Mouse (Mus musculus) gastrocnemius, postnatal 14 days (tissue): ENCODE measurements at regions not wholly inside any gene's neighbourhood (a gene's known extent, or its start where the extent isn't known, plus 50 kb on each side); places are given as distances from the start of the nearest gene placed in this dataset.
"Not testable (repeated sequence)": the region's sequence is repeated elsewhere in the genome, so short reads cannot be mapped to it uniquely, and the experiment has no call there.

Source experiments
- DNase-seq: peaks from one replicate; pipeline ENCODE4 v3.0.0; 2021; ENCODE audit warnings: mixed read lengths
- intact Hi-C: fragments of 180-260 bp; cut with DNase I; formaldehyde crosslinking; loops from one replicate; pipeline ENCODE4 v1.15.1; 2025; ENCODE audit warnings: low total_unique reads

DNA sequence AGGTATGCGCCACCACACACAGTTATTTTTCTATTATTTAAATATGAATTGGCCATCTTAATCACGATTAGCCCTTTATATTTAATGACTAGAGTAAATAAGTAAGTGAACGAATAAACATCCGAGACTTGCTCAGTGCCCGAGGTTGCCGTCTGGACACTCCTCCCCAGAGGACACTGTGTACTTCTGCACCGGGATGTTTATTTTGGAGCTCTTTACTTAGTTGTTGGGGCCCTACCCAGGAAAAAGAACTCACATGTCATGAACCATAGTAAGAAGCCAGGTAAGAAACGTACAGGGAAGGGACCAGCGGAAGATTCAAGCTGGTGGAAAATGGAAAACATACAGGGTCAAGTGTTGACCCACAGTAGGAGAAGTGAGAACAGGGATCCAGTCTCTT, 89.0 kb downstream of the Akr1d1 start:
- intact Hi-C loops = no loop called here
- no peak for DNase-seq

DNA sequence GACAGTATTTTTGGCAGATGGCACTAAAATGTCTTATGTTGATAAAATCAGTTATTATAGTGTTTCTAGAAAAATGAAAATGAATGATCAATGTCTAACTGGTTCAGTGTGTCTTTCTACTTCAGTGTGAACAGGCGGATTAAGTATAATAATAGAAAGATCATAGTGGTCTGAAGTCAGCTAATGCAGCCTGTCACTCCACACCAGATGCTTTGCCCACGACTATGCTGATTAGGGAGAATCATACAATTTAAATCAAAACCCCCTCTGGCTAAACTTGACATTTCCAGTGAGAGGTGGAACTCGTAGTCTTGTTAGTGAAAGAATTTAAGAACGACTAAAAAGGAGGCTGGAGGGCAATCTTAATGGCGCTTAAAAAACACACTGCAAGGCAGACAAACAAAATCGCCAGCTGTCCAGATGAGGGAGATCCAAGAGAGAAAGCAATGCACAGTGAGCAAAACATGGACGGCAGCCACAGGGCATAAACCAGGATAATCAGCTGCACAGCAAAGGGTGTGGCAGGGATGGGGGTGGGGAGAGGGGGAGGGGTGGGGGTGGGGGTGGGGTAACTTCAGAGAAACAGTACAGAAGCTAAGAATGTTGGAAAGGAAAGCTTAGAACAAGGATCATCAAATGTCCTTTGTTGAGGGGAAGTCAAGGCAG, 91.5 kb downstream of the Akr1d1 start:
- no peak for DNase-seq
- intact Hi-C loops = no loop called here

DNA sequence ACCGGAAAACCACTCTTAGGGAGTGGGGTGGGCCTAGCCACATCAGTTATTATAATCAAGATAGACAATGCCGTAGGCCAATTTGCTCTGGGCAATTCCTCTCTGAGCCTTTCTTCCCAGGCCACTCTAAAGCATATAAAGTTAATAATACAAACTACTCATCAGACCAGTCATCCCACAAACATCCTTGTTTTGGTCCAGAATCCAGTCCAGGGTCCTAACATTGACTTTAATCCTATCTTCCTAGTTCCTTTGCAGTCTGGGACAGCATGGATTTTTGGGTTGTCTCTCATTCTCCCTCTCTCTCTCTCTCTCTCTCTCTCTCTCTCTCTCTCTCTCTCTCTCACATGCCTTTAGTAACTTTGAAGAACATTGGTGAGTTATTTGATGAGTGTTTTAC, 92.3 kb downstream of the Akr1d1 start:
- no peak for DNase-seq
- intact Hi-C loops = no loop called here

DNA sequence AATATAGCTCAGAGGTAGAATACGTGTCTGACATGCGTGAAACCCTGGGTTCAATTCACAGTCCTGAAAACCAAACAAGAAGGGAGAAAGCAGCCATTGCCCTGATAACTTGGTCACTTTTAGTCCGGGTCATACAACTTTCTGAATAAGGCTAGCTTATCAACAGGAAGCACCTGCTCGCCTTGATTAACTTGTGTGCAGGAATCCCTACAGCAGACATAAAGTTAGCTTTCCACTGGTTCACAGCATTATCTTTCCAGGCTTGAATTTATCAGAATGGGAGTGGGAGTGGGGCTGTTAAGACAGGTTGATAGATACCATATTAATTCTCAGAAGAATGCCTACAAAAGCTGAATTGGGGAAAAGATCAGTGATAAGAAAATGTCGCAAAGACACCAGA, 97.2 kb downstream of the Akr1d1 start:
- DNase-seq = no peak
- intact Hi-C loops = no loop called here

DNA sequence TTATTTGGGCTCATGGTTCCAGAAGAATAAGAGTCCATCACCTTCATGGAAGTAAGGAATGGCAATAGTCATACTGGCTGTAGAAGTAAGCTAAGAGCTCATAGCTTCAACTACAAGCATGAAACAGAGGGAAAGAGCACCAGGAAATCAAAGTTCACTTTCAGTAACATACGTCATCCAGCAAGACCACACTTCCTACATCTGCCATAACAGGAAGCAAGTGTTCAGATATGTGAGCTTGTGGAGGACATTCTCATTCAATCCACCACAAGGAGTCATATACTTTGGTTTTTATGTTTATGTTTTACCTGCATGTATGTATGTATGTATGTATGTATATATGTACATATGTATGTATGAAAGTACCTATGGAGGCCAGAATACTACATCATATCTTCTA, 104.0 kb downstream of the Akr1d1 start:
- intact Hi-C loops = no loop called here
- DNase-seq = no peak

DNA sequence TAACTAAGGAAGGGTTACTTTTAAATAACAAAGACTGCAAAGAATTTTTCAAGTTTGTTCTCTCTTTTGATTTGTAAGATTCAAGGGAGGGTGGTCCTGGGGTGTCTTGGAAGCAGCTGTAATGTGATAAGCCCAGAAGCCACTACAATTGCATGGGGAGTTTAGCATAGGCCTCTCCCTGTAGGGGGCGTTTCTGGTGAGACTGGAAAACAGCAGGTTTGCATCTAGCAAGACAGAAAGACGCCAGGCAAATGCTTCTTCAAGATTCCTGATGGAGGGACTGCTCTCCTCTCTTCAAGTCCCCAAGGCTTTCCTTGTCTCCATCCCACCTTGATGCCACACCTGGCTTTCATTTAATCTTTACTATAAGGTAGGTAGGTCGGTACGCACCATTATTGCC, 112.1 kb downstream of the Akr1d1 start:
- DNase-seq = no peak
- intact Hi-C loops = no loop called here

DNA sequence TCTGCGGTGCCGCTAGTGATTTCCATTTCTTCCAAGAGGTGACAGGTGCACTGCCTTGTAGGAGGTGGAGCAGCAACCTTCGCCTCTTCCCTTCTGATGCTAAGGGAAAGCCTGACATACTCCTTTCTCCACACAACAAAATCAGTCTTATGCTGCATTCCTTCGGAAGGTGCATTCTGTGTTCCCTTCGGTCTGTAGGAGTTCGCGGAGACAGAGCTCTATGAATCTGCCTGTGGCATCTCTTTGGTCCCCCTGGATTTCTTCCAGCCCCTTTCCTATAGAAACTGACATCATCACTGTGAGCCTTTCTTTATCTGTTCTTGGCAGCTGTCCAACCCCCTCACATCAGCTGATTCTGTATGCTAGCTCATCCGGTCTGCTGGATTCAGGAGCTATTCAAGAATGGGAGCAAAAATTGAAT, 112.7 kb downstream of the Akr1d1 start:
- intact Hi-C loops = no loop called here
- DNase-seq = no peak

DNA sequence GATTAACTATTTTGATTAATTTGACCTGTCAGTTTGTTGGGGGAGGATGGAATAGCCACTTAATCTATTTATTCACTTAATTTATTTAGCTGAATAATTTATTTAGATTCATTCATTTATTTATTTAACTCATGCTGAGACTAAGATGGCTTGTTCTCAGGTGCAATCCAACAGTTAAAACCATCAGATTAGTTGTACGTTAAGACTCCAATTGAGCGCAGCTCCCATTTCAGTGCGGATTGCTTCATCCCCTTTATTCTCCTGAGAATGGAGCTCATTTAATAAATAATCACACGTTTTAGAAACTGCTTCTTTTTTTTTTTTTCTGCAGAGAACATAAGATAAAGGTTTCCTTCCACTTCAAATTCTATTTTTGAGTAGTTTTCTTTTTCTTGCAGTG, 113.2 kb downstream of the Akr1d1 start:
- intact Hi-C loops = no loop called here

DNA sequence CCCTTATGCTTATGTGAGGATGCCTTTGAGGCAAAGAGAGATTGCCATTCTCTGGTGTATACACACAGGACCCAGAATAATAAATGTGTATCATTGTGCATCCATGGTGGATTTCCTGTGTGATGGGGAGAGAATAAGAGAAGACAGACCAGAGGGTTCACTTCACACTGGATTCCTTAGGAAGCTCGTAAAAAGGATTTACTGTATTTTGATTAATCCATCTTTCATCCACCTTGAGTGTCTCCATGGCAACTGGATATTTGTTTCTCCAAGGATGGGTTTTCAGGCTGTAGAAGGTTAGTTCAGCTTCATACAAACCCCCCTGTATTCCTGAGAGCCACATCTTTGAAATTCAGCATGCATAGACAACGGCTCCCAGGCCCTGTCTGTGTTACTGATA, 113.7 kb downstream of the Akr1d1 start:
- DNase-seq = no peak
- intact Hi-C loops = no loop called here

More for the DNA sequence above, 113.2 kb downstream of the Akr1d1 start:
- DNase-seq = no peak

DNA sequence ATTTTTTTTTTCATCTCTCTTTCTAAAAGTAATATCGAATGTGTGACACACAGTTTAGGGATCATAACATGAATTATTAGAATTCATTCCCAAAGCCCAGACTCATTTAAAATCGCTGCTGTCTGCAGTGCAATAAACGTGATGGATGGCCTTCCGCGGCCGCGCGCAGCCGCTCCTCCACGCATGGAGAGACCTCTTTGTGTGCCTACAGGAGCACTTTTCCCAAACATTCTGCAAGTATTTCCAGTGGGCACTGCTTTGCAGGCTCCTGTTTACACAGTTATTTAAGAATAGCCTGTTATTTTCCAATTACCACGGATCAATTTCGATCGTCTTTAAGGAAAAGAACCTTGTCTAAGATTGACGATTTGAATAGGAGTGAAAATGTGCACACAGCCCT, 115.6 kb downstream of the Akr1d1 start:
- intact Hi-C loops = no loop called here
- no peak for DNase-seq

DNA sequence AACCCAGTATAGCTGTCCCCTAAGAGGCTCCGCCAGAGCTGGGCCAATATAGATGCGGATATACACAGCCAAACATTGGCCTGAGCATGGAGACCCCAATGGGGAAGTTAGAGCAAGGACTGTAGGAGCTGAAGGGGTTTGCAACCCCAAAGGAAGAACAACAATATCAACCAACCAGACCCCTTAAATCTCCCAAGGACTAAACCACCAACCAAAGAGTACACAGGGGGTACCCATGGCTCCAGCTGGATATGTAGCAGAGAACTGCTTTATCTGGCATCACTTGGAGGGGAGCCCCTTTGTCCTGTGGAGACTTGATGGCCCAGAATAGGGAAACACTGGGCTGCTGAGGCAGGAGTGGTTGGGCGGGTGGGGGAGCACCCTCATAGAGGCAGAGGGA, 127.3 kb downstream of the Akr1d1 start:
- DNase-seq, intact Hi-C loops: not testable (repeated sequence)

DNA sequence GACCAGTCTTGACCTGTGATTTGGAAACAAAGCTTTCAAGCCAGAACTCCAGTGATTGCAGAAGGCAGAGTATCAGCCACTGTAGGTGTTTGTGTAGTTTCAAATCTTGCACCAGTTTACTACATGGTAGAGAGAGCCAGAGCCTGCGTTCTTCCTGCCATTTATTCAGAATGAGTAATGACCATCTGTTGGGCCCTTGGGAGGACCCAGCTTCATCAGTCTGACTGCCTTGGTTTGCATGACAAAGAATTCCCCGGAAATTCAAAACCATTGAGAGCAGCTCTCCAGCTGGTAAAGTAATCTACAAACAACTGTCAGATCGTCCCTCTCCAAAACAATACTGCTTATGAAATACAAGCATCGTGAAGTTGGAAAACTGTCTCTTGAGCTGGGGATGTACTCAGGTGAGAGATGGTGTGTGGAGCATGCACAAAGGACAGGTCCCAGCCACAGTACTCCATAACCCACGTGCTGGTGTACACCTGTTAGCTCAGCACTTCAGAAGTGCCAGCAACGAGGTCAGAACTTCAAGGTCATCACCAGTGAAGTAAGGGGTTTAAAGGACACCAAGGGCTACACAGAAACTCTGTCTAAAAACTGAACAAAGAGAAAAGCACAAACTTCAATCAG, 128.2 kb downstream of the Akr1d1 start:
- intact Hi-C loops = no loop called here
- DNase-seq = peak; percentile 10

DNA sequence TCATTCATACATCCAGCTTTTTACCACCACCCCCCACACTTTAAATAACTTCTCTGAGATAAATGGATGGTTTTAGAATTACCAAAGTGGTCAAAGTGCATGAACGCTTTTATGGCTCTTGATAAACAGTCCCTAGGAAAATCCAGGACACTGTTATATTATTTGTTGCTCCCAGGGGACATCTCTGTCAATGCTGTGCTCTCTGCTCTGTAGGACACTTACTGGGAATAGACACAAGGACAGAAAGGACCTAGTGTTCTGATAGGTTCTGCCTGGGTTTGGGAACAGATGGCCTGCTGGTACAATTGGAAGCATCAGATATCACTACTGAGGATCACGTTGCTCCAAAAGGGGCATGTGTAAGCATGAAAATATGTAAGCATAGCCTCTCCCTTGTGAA, 132.8 kb downstream of the Akr1d1 start:
- DNase-seq = no peak
- intact Hi-C loops = no loop called here

DNA sequence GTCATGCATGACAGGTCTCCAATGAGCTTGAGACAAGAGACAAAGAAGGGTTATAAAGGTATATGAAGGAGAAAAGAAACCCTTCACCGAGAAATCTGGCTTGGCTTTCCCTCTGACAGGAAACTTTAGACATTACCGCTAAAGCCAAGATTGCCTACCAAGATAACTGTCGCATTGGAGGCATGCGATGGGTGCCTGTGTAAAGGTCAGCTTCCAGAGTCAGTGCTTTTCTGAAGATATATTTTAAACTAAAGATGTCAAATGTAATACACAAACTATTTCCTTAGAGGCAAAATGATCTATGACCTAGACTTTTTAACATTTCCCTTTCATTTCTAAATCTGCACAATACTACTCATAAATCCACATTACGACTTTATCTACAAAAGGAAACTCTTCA, 135.6 kb downstream of the Akr1d1 start:
- intact Hi-C loops = no loop called here
- DNase-seq = no peak

DNA sequence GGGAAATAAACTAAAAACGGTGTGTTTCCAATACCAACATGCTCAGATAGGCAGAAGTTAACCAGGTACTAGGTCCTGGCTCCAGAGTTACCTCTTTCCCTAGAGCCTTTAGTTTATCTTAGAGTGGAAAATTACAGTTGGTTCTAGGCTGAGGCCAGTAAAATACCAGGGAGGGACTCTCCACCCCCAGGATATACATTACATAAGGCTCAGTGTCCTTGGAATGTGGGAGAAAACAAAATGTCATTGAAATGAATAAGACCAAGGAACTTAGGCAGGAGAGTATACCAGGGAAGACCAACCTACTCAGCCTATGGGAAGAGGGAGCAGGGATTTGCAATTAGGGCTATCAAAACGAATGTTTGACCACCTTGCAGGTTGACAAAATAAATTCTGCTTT, 139.4 kb downstream of the Akr1d1 start:
- no peak for DNase-seq

DNA sequence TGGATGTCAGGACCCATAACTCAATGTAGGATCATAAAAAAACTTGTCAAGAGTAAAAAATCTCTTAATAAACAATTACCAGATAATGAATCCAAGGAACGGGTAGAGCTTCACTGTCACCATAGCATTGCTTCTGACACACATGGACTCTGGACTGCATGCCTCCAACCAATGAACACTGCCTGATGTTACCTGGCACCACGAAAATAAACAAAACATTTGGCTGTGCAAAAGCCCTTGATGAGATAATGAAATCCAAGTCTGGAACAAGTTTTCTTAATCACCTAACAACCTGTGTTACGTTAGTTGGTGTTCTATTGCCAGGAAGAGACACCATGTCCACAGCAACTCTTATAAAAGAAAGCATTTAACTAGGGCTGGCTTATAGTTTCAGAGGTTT, 140.7 kb downstream of the Akr1d1 start:
- intact Hi-C loops = no loop called here

More for the DNA sequence above, 139.4 kb downstream of the Akr1d1 start:
- intact Hi-C loops = no loop called here

DNA sequence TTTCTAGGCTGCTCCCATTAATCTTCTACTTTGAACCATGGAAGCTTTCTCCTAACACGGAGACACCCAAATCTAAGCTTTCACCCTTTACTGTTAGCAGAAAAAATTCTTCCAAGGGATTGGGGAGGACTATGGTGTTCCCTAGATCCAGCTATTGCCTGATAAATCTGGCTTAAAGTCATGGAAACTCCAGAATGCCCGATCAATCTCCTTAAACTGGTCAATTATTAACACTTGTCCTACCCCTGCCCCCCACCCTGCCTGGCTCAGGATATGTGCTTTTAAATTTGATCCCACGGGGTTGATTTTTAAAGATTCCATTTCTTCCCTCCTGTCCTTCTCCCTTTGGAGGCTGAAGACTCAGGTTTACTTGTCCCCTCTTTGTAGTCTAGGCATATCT, 149.9 kb downstream of the Akr1d1 start:
- intact Hi-C loops = no loop called here
- DNase-seq = no peak

More for the DNA sequence above, 140.7 kb downstream of the Akr1d1 start:
- no peak for DNase-seq

DNA sequence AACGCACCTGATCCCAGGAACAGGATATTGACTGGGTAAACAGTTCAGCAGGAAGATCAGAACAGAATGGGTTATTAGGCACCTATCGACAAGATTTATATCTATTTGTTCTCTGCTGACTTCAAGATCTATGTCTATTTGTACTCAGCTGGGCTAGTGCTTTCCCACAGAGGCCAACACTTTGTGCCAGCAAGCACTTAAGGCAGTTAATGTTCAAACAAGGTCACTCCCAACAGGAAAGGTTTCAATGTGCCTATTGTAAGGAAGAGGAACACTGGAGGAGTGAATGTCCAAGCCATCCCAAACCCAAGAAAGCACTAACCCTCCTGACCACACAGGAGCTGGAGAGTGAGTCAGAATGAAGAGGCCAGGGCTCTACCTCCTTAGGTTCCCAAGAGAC, 151.4 kb downstream of the Akr1d1 start:
- intact Hi-C loops = not testable (repeated sequence)

DNA sequence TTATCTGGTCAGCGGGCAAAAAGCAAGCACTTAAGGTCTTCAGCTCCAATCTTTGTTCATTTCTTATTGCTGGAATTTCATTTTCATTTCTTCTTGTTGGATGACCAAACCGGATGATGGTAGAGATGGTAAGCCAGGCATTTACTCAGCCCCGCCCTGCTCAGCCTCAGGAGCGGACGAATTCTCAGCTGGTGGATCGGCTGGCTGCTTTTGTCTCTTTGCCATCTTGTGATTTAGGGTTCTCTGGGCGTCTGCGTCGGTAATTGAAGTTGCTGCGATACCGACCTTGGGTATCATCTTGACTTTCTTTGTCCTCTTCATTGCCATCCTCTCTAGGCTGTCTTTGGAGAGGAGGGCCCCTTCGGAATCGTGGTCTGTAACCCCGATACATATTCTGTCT, 156.1 kb downstream of the Akr1d1 start:
- DNase-seq = no peak
- intact Hi-C loops = no loop called here

More for the DNA sequence above, 151.4 kb downstream of the Akr1d1 start:
- DNase-seq = not testable (repeated sequence)

DNA sequence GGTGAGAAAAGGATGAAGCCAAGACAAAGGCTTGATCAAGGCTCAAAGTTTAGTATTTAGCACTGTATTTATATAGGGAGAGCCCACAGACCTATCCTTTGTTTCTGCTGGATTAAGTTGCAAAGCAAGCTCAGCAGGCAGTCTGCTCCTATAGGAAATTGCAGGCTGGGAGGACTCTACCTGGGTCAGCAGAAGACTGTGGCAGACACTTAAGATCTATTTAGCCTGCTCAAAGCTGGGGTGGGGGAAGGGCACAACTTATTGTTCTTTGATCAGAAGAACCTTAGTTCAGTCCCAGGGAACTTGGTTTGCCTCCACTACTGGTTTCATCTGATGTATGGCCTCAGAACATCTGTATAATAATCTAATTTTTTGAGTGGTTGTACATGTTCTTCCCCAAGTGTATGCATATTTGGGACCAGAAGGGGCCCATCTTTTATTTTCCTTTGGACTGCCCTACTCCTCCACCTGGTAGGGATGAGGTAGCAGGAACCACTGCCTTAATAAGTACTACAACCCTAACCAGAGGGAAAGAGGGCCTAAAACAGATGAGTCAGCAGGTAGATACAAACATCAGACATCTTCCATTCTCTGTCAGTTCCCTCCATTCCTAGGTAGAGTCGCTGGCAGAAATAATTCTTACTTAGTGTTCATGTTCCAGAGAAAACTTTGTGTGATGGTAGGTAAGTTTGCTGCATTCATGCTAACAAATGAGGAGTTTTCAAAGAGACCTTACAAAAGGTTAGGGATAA, 159.1 kb downstream of the Akr1d1 start:
- intact Hi-C loops = no loop called here

DNA sequence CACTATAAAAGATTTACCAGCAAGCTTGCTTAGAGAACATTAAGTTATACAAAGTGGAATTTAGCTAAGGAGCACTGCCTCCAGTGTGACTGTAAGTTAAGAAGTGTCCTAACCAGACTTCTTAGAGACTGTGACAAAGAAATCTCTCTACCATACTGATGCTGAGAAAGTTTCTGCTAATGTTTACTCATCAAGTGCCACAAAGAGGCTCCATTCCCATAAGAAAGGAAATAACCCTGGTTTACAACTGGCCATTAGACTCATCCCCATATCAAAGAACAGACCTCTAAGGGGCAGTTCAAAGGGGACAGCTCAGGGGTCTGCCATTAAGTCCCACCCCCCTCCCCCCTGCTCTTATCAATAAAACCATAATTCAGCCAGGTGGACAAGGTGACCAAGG, 159.7 kb downstream of the Akr1d1 start:
- DNase-seq = no peak
- intact Hi-C loops = no loop called here

More for the DNA sequence above, 159.1 kb downstream of the Akr1d1 start:
- no peak for DNase-seq
